Mouse (Mus musculus) forebrain, embryonic 16.5 days (tissue): ENCODE measurements at regions not wholly inside any gene's neighbourhood (a gene's known extent, or its start where the extent isn't known, plus 50 kb on each side); places are given as distances from the start of the nearest gene placed in this dataset.

Experiments
- ATAC-seq: fragments of 200-750 bp; cut with Nextera tagmentation; 2 replicates; pipeline ENCODE4 v1.8.0; 2017; ENCODE audit warnings: mild to moderate bottlenecking, moderate library complexity
- H3K27ac ChIP-seq: fragments of 300-500 bp; sonication (generic); 2 replicates; pipeline ENCODE4 v1.5.1; 2014; ENCODE audit warnings: low read length, control low read depth
- H3K27me3 ChIP-seq: fragments of 300-500 bp; sonication (generic); replicated peaks from 2 replicates; pipeline ENCODE4 v1.6.1; 2014; ENCODE audit warnings: low read length; ENCODE audit not compliant: control insufficient read depth, insufficient read depth
- H3K36me3 ChIP-seq: fragments of 300-500 bp; sonication (generic); 2 replicates; pipeline ENCODE4 v1.6.1; 2014; ENCODE audit not compliant: control insufficient read depth, insufficient read depth
- H3K4me1 ChIP-seq: fragments of 300-500 bp; sonication (generic); replicated peaks from 2 replicates; pipeline ENCODE4 v1.6.1; 2014; ENCODE audit warnings: low read length; ENCODE audit not compliant: control insufficient read depth, insufficient read depth
- H3K4me2 ChIP-seq: fragments of 300-500 bp; sonication (generic); 2 replicates; pipeline ENCODE4 v1.6.1; 2014; ENCODE audit warnings: mild to moderate bottlenecking, low read length, control low read depth
- H3K4me3 ChIP-seq: fragments of 300-500 bp; sonication (generic); replicated peaks from 2 replicates; pipeline ENCODE4 v1.5.1; 2014; ENCODE audit warnings: mild to moderate bottlenecking, low read length, control low read depth
- H3K9ac ChIP-seq: fragments of 300-500 bp; sonication (generic); replicated peaks from 2 replicates; pipeline ENCODE4 v1.6.1; 2014; ENCODE audit warnings: low read depth, low read length, control low read depth
- H3K9me3 ChIP-seq: fragments of 300-500 bp; sonication (generic); 2 replicates; pipeline ENCODE4 v1.6.1; 2016; ENCODE audit warnings: low read length; ENCODE audit not compliant: control insufficient read depth
- WGBS: fragments of 180-500 bp; shearing (Covaris S2); extraction: QIAGEN DNeasy Blood & Tissue Kit; methylation state at CpG from one replicate; pipeline ENCODE4 v1.1.7; 2014; 5-methylcytosine and 5-hydroxymethylcytosine counted together

GRCm38 (mm10) chr1:78602885-78603284 lies 54.7 kb upstream of the Acsl3 start:
- no peak overlapping the region for H3K4me3 ChIP-seq
- H3K9me3 ChIP-seq, result no peaks in the 10 kb centered on the region
- H3K9ac ChIP-seq, result no peak overlapping the region
- no peaks in the 10 kb centered on the region for H3K4me1 ChIP-seq
- no peak for ATAC-seq
- no peak overlapping the region for H3K27ac ChIP-seq
- H3K36me3 ChIP-seq, result no peaks in the 10 kb centered on the region
- no peak overlapping the region for H3K4me2 ChIP-seq
- WGBS, result 92% methylated on average over 3 of the region's 3 CpGs
- H3K27me3 ChIP-seq, result no peaks in the 10 kb centered on the region

GRCm38 (mm10) chr1:78604820-78605550 lies 52.6 kb upstream of the Acsl3 start:
- H3K4me2 ChIP-seq, result no peak overlapping the region
- no peak overlapping the region for H3K9ac ChIP-seq
- H3K9me3 ChIP-seq, result no peaks in the 10 kb centered on the region
- ATAC-seq, result no peak
- 84% methylated on average over 9 of the region's 9 CpGs for WGBS
- H3K4me3 ChIP-seq, result no peak overlapping the region
- no peaks in the 10 kb centered on the region for H3K27me3 ChIP-seq
- H3K27ac ChIP-seq, result no peak overlapping the region
- no peaks in the 10 kb centered on the region for H3K36me3 ChIP-seq
- no peaks in the 10 kb centered on the region for H3K4me1 ChIP-seq
